Mouse (Mus musculus) MEL (cell line): ENCODE data around the gene Chst8.

ENCODE experiments used
- CTCF ChIP-seq, 3 experiments: IDR thresholded peaks in 2 of 3; conservative IDR thresholded peaks in 1 of 3; 2 replicates each; pipeline ENCODE4 v1.5.1; 2011 to 2012; ENCODE audit warnings: low read length in 3 of 3, low read depth in 2 of 3, mild to moderate bottlenecking in 2 of 3, improper control_type of control experiment in 1 of 3, inconsistent platforms in 1 of 3, mixed read lengths in 1 of 3, moderate library complexity in 1 of 3; ENCODE audit not compliant: control insufficient read depth in 1 of 3, insufficient read depth in 1 of 3, poor library complexity in 1 of 3, severe bottlenecking in 1 of 3
- E2F4 ChIP-seq: IDR thresholded peaks from 2 replicates; pipeline ENCODE4 v1.6.1; 2011; ENCODE audit warnings: low read depth, low read length, improper control_type of control experiment, borderline replicate concordance
- HCFC1 ChIP-seq: IDR thresholded peaks from 2 replicates; pipeline ENCODE4 v1.6.1; 2012; ENCODE audit warnings: low read depth, mild to moderate bottlenecking, inconsistent platforms, low read length, improper control_type of control experiment, moderate library complexity

- no peak for TF ChIP-seq HCFC1
- no peak for TF ChIP-seq CTCF (IDR thresholded peaks at IDR 0.05 in 2 of 3, conservative IDR thresholded peaks at IDR 0.05 in 1 of 3; ENCODE audit: control insufficient read depth in 1 of 3, insufficient read depth in 1 of 3, low read depth in 2 of 3, low read length in 3 of 3, poor library complexity in 1 of 3, severe bottlenecking in 1 of 3)
- TF ChIP-seq E2F4: no peak
These were observed 69.0 kb downstream of the Chst8 start for GRCm38 (mm10) chr7:34743411-34744085.
